Mouse (Mus musculus) E14TG2a.4 (cell line): ENCODE measurements at regions not wholly inside any gene's neighbourhood (a gene's known extent, or its start where the extent isn't known, plus 50 kb on each side); places are given as distances from the start of the nearest gene placed in this dataset.

Experiments used
- H3K27me3 ChIP-seq: 2 replicates; pipeline ENCODE4 v1.6.1; 2014; ENCODE audit warnings: low read length, control low read depth; ENCODE audit not compliant: insufficient read depth
- H3K36me3 ChIP-seq: 2 replicates; pipeline ENCODE4 v1.6.1; 2014; ENCODE audit warnings: low read length, control low read depth; ENCODE audit not compliant: insufficient read depth
- H3K4me1 ChIP-seq: replicated peaks from 2 replicates; pipeline ENCODE4 v1.6.1; 2014; ENCODE audit warnings: low read depth, low read length, control low read depth
- H3K4me3 ChIP-seq: replicated peaks from 2 replicates; pipeline ENCODE4 v1.5.1; 2014; ENCODE audit warnings: mild to moderate bottlenecking, low read length
- H3K9me3 ChIP-seq: 2 replicates; pipeline ENCODE4 v1.6.1; 2014; ENCODE audit warnings: low read length, control low read depth
- CTCF ChIP-seq: conservative IDR thresholded peaks from 2 replicates; pipeline ENCODE4 v1.5.1; 2014; ENCODE audit warnings: low read length
- NANOG ChIP-seq: IDR thresholded peaks from 2 replicates; pipeline ENCODE4 v1.6.1; 2014; ENCODE audit warnings: borderline replicate concordance, low read length, mixed read lengths
- POU5F1 ChIP-seq: IDR thresholded peaks from 2 replicates; pipeline ENCODE4 v1.6.1; 2014; ENCODE audit warnings: low read length, borderline replicate concordance

DNA sequence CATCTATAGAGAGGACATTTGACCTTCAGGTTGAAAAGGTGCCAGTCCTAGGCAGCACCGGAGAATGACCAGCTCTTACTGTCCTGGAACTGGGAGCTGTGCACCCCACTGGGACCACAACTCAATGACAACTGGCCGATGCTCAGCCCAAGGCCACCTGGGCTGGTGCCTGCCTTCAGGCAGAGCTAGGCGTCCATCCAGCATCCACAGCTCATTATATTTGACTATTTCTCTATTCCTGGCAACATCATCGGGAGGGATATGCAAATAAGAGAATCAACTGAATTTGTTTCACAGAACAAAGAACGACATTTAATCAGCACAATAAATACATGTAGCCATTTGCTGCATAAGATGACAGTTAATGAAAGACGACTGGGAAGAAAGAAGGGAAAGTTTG is 149.0 kb upstream of the Gli2 start:
- Histone ChIP-seq H3K4me1 (peaks cover 12% of the 10 kb centered on the region), H3K36me3 (no peaks in the 10 kb centered on the region), H3K4me3 (no peak overlapping the region), H3K27me3 (peaks cover 25% of the 10 kb centered on the region), H3K9me3 (no peaks in the 10 kb centered on the region)
- TF ChIP-seq NANOG, result no peak
- TF ChIP-seq CTCF, result no peak
- TF ChIP-seq POU5F1, result no peak

DNA sequence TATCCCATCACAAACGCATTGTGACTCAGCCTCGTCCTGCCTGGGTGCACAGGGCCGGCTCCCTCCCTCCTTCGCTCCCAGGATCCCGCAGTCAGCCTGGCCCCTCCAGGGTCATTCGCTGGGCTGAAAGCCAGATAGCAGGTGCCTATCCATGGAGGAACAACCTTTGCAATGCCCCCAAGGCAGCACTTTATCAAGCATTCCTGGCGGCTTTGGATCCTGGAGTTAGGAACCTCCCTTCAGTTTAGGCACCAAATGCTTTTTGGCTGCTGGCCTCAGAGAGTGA is 143.9 kb upstream of the Gli2 start:
- TF ChIP-seq CTCF, result no peak
- TF ChIP-seq NANOG, result no peak
- TF ChIP-seq POU5F1, result no peak
- H3K4me1 ChIP-seq, result peaks cover 12% of the 10 kb centered on the region

GRCm38 (mm10) chr1:119196674-119197414 is 143.4 kb upstream of the Gli2 start:
- Histone ChIP-seq H3K36me3 (no peaks in the 10 kb centered on the region), H3K27me3 (peaks cover 46% of the 10 kb centered on the region), H3K4me1 (peaks cover 12% of the 10 kb centered on the region), H3K4me3 (peak overlapping the region; percentile 57), H3K9me3 (no peaks in the 10 kb centered on the region)
- TF ChIP-seq NANOG (no peak), POU5F1 (no peak), CTCF (no peak)

More for the DNA sequence above, 143.9 kb upstream of the Gli2 start:
- peaks cover 50% of the 10 kb centered on the region for H3K27me3 ChIP-seq
- no peaks in the 10 kb centered on the region for H3K9me3 ChIP-seq
- no peaks in the 10 kb centered on the region for H3K36me3 ChIP-seq
- H3K4me3 ChIP-seq, result peak overlapping the region; percentile 57

- H3K4me1 ChIP-seq, result peaks cover 18% of the 10 kb centered on the region
- H3K27me3 ChIP-seq, result peaks cover 62% of the 10 kb centered on the region
- no peaks in the 10 kb centered on the region for H3K36me3 ChIP-seq
- TF ChIP-seq CTCF (no peak), NANOG (no peak), POU5F1 (no peak)
- no peaks in the 10 kb centered on the region for H3K9me3 ChIP-seq
- no peak overlapping the region for H3K4me3 ChIP-seq
These were observed 141.1 kb upstream of the Gli2 start for GRCm38 (mm10) chr1:119194533-119194932.

DNA sequence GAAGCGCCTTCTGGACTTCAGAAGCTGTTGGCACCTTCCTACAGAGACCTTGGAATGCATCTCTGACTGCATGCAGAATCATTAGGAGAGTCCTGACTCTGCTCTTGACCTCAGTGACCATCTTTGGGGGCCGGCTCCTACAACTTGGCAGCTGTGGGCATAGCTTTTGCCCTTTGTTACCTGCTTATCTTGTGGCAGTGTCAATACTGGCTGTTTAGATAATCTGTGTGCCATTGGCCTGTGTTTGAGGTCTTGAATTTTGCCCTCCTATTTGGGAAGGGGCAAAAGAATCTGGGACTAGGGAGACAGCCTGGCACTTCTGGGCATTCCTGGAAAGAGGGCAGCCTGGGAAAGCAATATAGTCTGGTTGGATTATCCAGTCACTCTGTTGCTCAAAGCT is 137.8 kb upstream of the Gli2 start:
- TF ChIP-seq POU5F1, result no peak
- TF ChIP-seq CTCF, result no peak
- H3K36me3 ChIP-seq, result no peaks in the 10 kb centered on the region
- H3K9me3 ChIP-seq, result no peaks in the 10 kb centered on the region
- H3K27me3 ChIP-seq, result peaks cover 69% of the 10 kb centered on the region
- H3K4me1 ChIP-seq, result peaks cover 20% of the 10 kb centered on the region
- H3K4me3 ChIP-seq, result no peak overlapping the region

DNA sequence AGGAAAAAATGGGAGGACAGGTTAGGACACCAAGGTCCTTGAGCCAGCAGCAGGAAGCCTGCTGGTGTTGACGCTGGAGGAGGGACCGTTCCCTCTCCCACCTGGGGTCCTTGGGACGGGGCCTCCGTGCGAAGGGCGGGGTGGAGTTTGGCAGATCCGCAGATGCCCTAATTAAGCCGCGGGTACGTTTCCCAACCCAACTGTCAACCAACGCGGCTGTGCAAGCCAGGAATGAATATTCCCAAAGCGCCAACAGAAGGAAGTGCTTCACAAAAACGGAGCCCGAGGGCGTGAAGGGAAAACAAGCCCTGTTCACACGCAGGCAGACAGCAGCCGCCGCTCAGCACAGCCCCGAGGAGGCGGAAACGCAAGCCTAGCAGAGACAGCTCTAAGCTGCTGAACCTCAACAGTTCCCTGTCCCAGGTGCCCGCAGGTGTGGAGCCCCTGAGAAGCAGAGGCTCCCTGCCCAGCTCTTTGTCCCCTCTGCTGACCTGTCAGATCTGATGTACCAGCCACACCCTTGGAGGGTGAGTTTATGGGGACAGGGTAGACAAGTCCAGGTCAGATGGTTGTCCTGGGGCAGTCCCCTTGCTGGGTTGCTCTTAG is 136.1 kb upstream of the Gli2 start:
- TF ChIP-seq CTCF (no peak), NANOG (no peak), POU5F1 (no peak)
- Histone ChIP-seq H3K27me3 (peaks cover 58% of the 10 kb centered on the region), H3K4me3 (peak overlapping the region; percentile 61), H3K36me3 (no peaks in the 10 kb centered on the region), H3K9me3 (no peaks in the 10 kb centered on the region), H3K4me1 (peaks cover 20% of the 10 kb centered on the region)

- no peak overlapping the region for H3K4me3 ChIP-seq
- no peaks in the 10 kb centered on the region for H3K9me3 ChIP-seq
- TF ChIP-seq NANOG (no peak), CTCF (no peak), POU5F1 (no peak)
- H3K4me1 ChIP-seq, result peaks cover 20% of the 10 kb centered on the region
- H3K27me3 ChIP-seq, result peaks cover 57% of the 10 kb centered on the region
- H3K36me3 ChIP-seq, result no peaks in the 10 kb centered on the region
These were observed 133.9 kb upstream of the Gli2 start for GRCm38 (mm10) chr1:119187301-119187700.

- Histone ChIP-seq H3K36me3 (no peaks in the 10 kb centered on the region), H3K4me1 (peaks cover 20% of the 10 kb centered on the region), H3K4me3 (no peak overlapping the region), H3K9me3 (no peaks in the 10 kb centered on the region), H3K27me3 (peaks cover 57% of the 10 kb centered on the region)
- TF ChIP-seq NANOG (no peak), CTCF (no peak), POU5F1 (no peak)
These were observed 133.4 kb upstream of the Gli2 start for GRCm38 (mm10) chr1:119186856-119187255.
